Mouse (Mus musculus) ovary, postnatal 10 days (tissue): ENCODE measurements around the gene Acsl5.

Experiments used
- DNase-seq: peaks from one replicate; pipeline ENCODE4 v3.0.0; 2022; ENCODE audit warnings: low spot score

Gene Acsl5

GRCm38 (mm10) chr19:55239766-55240426 is 11.8 kb upstream of the Acsl5 start:
- DNase-seq: no peak

GRCm38 (mm10) chr19:55241186-55241645 is 10.5 kb upstream of the Acsl5 start, which contains the start of gene Gucy2g:
Gene Gucy2g, minus strand, starts transcription at chr19:55241236.
- DNase-seq: no peak

- peak; percentile 6 for DNase-seq
These were observed 6.9 kb upstream of the Acsl5 start for GRCm38 (mm10) chr19:55244791-55245231.

- DNase-seq: no peak
These were observed 4.2 kb upstream of the Acsl5 start for GRCm38 (mm10) chr19:55247563-55247962.

- DNase-seq: no peak
These were observed 3.7 kb upstream of the Acsl5 start for GRCm38 (mm10) chr19:55247991-55248520.

- DNase-seq: no peak
These were observed 1.3 kb upstream of the Acsl5 start for GRCm38 (mm10) chr19:55250451-55250850.

- DNase-seq: no peak
These were observed 1.5 kb downstream of the Acsl5 start for GRCm38 (mm10) chr19:55253239-55253569.

- peak; percentile 27 for DNase-seq
These were observed 2.1 kb downstream of the Acsl5 start for GRCm38 (mm10) chr19:55253570-55254441.

- no peak for DNase-seq
These were observed 2.8 kb downstream of the Acsl5 start for GRCm38 (mm10) chr19:55254513-55255016.

GRCm38 (mm10) chr19:55256156-55256555 is 4.4 kb downstream of the Acsl5 start:
- DNase-seq: no peak

- no peak for DNase-seq
These were observed 6.1 kb downstream of the Acsl5 start for GRCm38 (mm10) chr19:55257656-55258375.

- no peak for DNase-seq
These were observed 6.8 kb downstream of the Acsl5 start for GRCm38 (mm10) chr19:55258514-55258913.

GRCm38 (mm10) chr19:55260389-55261184 is 8.8 kb downstream of the Acsl5 start:
- DNase-seq: no peak

GRCm38 (mm10) chr19:55265269-55265668 is 13.5 kb downstream of the Acsl5 start:
- no peak for DNase-seq

GRCm38 (mm10) chr19:55266786-55267185 is 15.0 kb downstream of the Acsl5 start:
- no peak for DNase-seq

GRCm38 (mm10) chr19:55268150-55268549 is 16.4 kb downstream of the Acsl5 start:
- DNase-seq: no peak

GRCm38 (mm10) chr19:55269051-55269450 is 17.3 kb downstream of the Acsl5 start:
- DNase-seq: no peak

- DNase-seq: no peak
These were observed 19.7 kb downstream of the Acsl5 start for GRCm38 (mm10) chr19:55271448-55271847.

- no peak for DNase-seq
These were observed 21.6 kb downstream of the Acsl5 start for GRCm38 (mm10) chr19:55273340-55273739.

- no peak for DNase-seq
These were observed 24.4 kb downstream of the Acsl5 start for GRCm38 (mm10) chr19:55276100-55276499.

GRCm38 (mm10) chr19:55276770-55277169 is 25.0 kb downstream of the Acsl5 start:
- no peak for DNase-seq
